Mouse (Mus musculus) heart, postnatal 0 days (tissue): Measurements from ENCODE around the gene Pla2r1. TPM values are rescaled to one million over a fixed set of nuclear protein-coding genes. Genes with fewer than 3 reads are reported as not detected.

ENCODE experiments used
- ATAC-seq: fragments of 200-750 bp; cut with Nextera tagmentation; 2 replicates; pipeline ENCODE4 v1.8.0; 2017; ENCODE audit warnings: low read depth, moderate number of reproducible peaks, moderate library complexity; ENCODE audit not compliant: insufficient read depth
- DNase-seq: peaks from one replicate; pipeline ENCODE4 v3.0.0-alpha.2; 2016; ENCODE audit warnings: low spot score
- H3K27ac ChIP-seq: fragments of 300-500 bp; sonication (generic); 2 replicates; pipeline ENCODE4 v1.5.1; 2014; ENCODE audit warnings: low read depth, mild to moderate bottlenecking
- H3K27me3 ChIP-seq: fragments of 300-500 bp; sonication (generic); 2 replicates; pipeline ENCODE4 v1.6.1; 2014; ENCODE audit warnings: low read length, mixed read lengths; ENCODE audit not compliant: control insufficient read depth, insufficient read depth
- H3K36me3 ChIP-seq: fragments of 300-500 bp; sonication (generic); replicated peaks from 2 replicates; pipeline ENCODE4 v1.6.1; 2014; ENCODE audit warnings: low read length, mixed read lengths; ENCODE audit not compliant: control insufficient read depth, insufficient read depth
- H3K4me1 ChIP-seq: fragments of 300-500 bp; sonication (generic); 2 replicates; pipeline ENCODE4 v1.6.1; 2014; ENCODE audit warnings: antibody characterized with exemption; ENCODE audit not compliant: control insufficient read depth, insufficient read depth
- H3K4me2 ChIP-seq: fragments of 300-500 bp; sonication (generic); 2 replicates; pipeline ENCODE4 v1.6.1; 2014; ENCODE audit warnings: low read depth, mild to moderate bottlenecking, low read length, moderate library complexity
- H3K4me3 ChIP-seq: fragments of 300-500 bp; sonication (generic); 2 replicates; pipeline ENCODE4 v1.5.1; 2014; ENCODE audit warnings: low read depth, low read length
- H3K9ac ChIP-seq: fragments of 300-500 bp; sonication (generic); replicated peaks from 2 replicates; pipeline ENCODE4 v1.6.1; 2014; ENCODE audit warnings: low read depth, low read length, mixed read lengths
- H3K9me3 ChIP-seq: fragments of 300-500 bp; sonication (generic); replicated peaks from 2 replicates; pipeline ENCODE4 v1.6.1; 2016; ENCODE audit warnings: low read length; ENCODE audit not compliant: control insufficient read depth
- CTCF ChIP-seq: IDR thresholded peaks from 2 replicates; pipeline ENCODE4 v1.5.1; 2016; ENCODE audit warnings: antibody characterized with exemption, control low read depth, low read depth
- EP300 ChIP-seq: IDR thresholded peaks from 2 replicates; pipeline ENCODE4 v1.6.1; 2016; ENCODE audit warnings: antibody characterized with exemption, low read depth
- WGBS: fragments of 180-500 bp; shearing (Covaris S2); extraction: QIAGEN DNeasy Blood & Tissue Kit; methylation state at CpG from one replicate; pipeline ENCODE4 v1.1.7; 2014; 5-methylcytosine and 5-hydroxymethylcytosine counted together
- polyA plus RNA-seq: library from polyadenylated mRNA; unstranded; fragments of >200 nt; fragmentation: Nextera tagmentation; extraction: Ambion mirVana; gene quantifications from 2 replicates; pipeline ENCODE4 v1.2.1, GENCODE M21; 2015
- total RNA-seq: library from RNA; depleted of rRNA; stranded (reverse); fragments of >200 nt; gene quantifications from 2 replicates; pipeline ENCODE4 v1.2.3, GENCODE M21; 2014; ENCODE audit warnings: low replicate concordance; rRNA removed

The Pla2r1 gene
- total and polyA plus RNA-seq, 2 experiments from 2014 or later, result 0.61 to 1.00 TPM

- H3K27me3 ChIP-seq, result no peaks in the 10 kb centered on the region
- H3K4me3 ChIP-seq, result no peak overlapping the region
- no peak overlapping the region for H3K27ac ChIP-seq
- no peak for TF ChIP-seq CTCF
- no peak for TF ChIP-seq EP300
- DNase-seq, result no peak
- no peaks in the 10 kb centered on the region for H3K9me3 ChIP-seq
- 90% methylated on average over 5 of the region's 5 CpGs for WGBS
- no peaks in the 10 kb centered on the region for H3K36me3 ChIP-seq
- no peak overlapping the region for H3K9ac ChIP-seq
- no peak overlapping the region for H3K4me2 ChIP-seq
- H3K4me1 ChIP-seq, result peaks cover 20% of the 10 kb centered on the region
- ATAC-seq, result no peak
These were observed 182.9 kb downstream of the Pla2r1 start for GRCm38 (mm10) chr2:60370188-60370587.

GRCm38 (mm10) chr2:60369454-60369853 is 183.7 kb downstream of the Pla2r1 start:
- no peak for DNase-seq
- no peaks in the 10 kb centered on the region for H3K9me3 ChIP-seq
- no peak overlapping the region for H3K27ac ChIP-seq
- no peaks in the 10 kb centered on the region for H3K27me3 ChIP-seq
- 73% methylated on average over 4 of the region's 4 CpGs for WGBS
- no peak overlapping the region for H3K9ac ChIP-seq
- H3K4me3 ChIP-seq, result no peak overlapping the region
- TF ChIP-seq EP300, result no peak
- no peak for TF ChIP-seq CTCF
- ATAC-seq, result no peak
- H3K4me1 ChIP-seq, result peaks cover 22% of the 10 kb centered on the region
- H3K36me3 ChIP-seq, result no peaks in the 10 kb centered on the region
- no peak overlapping the region for H3K4me2 ChIP-seq

GRCm38 (mm10) chr2:60367871-60368270 is 185.2 kb downstream of the Pla2r1 start:
- no peak overlapping the region for H3K9ac ChIP-seq
- 72% methylated on average over 7 of the region's 7 CpGs for WGBS

More at GRCm38 (mm10) chr2:60367871-60368270, 185.2 kb downstream of the Pla2r1 start:
- Histone ChIP-seq H3K4me1 (peaks cover 22% of the 10 kb centered on the region), H3K27me3 (no peaks in the 10 kb centered on the region), H3K9me3 (no peaks in the 10 kb centered on the region), H3K4me2 (no peak overlapping the region), H3K27ac (no peak overlapping the region), H3K36me3 (no peaks in the 10 kb centered on the region), H3K4me3 (no peak overlapping the region)
- ATAC-seq, result no peak
- DNase-seq, result no peak
- TF ChIP-seq CTCF, result no peak
- TF ChIP-seq EP300, result no peak

Other genes starting within 250 kb of the Pla2r1 start
- gene Ly75, start 170.0 kb downstream of the Pla2r1 start, total RNA-seq, result 0.34 and 2.2 TPM in 2 replicates
- gene Ly75, start 170.0 kb downstream of the Pla2r1 start, polyA plus RNA-seq, result 0.62 and 0.64 TPM in 2 replicates
- 1.7 and 2.4 TPM in 2 replicates for gene Itgb6, start 169.3 kb upstream of the Pla2r1 start, total RNA-seq
- 0.51 and 0.71 TPM in 2 replicates for gene Itgb6, start 169.3 kb upstream of the Pla2r1 start, polyA plus RNA-seq